Mouse (Mus musculus) megakaryocyte, embryonic 14.5 days (primary cell): ENCODE data around the gene Evx1. TPM values are rescaled to one million over a fixed set of nuclear protein-coding genes. Genes with fewer than 3 reads are reported as not detected.

Experiments used
- H3K27me3 ChIP-seq: replicated peaks from 2 replicates; pipeline ENCODE3; 2012; ENCODE audit warnings: inconsistent platforms
- H3K36me3 ChIP-seq: replicated peaks from 2 replicates; pipeline ENCODE3; 2012; ENCODE audit warnings: low read length, inconsistent platforms, mixed read lengths
- H3K4me1 ChIP-seq: 2 replicates; pipeline ENCODE4 v1.6.1; 2012; ENCODE audit warnings: inconsistent platforms
- H3K4me3 ChIP-seq: replicated peaks from 2 replicates; pipeline ENCODE3; 2012; ENCODE audit warnings: moderate library complexity, mild to moderate bottlenecking, inconsistent platforms
- H3K9me3 ChIP-seq: 2 replicates; pipeline ENCODE4 v1.6.1; 2012; ENCODE audit warnings: inconsistent platforms
- FLI1 ChIP-seq: IDR thresholded peaks from 2 replicates; pipeline ENCODE4 v1.6.1; 2012; ENCODE audit warnings: low read length, inconsistent platforms, mixed read lengths
- GATA1 ChIP-seq: IDR thresholded peaks from 3 replicates; pipeline ENCODE4 v1.6.1; 2012; ENCODE audit warnings: mixed read lengths, low read length, inconsistent platforms, borderline replicate concordance
- polyA plus RNA-seq: library from polyadenylated mRNA; stranded (reverse); fragments of >175 nt; gene quantifications from 2 replicates; pipeline ENCODE4 v1.2.3, GENCODE M21; 2012; ENCODE audit warnings: low replicate concordance; ENCODE audit not compliant: insufficient read depth

Evx1 gene
- polyA plus RNA-seq, 1 experiment: not detected

DNA sequence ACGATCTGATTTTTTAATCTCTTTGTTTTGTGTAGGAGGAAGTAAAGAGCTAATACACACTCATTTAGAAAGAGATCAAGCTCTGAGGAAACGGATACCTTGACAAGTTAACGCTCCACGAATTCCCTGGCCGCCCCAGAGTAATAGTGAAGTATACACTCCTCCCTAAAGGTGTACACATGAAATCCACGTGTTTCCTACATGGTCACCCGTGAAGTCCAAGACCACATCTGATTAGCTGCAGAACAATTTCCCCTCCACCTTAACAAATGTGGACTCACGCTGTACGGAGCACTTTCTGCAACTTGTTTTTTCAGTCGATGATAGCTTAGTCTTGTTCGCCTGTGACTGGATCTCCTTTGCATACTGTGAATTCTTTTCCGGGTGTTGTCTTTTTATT is 23.1 kb upstream of the Evx1 start:
- TF ChIP-seq GATA1 (no peak), FLI1 (no peak)
- Histone ChIP-seq H3K9me3 (peaks cover 3% of the 10 kb centered on the region; the same call in 1 of the 2 replicates), H3K36me3 (no peaks in the 10 kb centered on the region), H3K4me3 (no peak overlapping the region), H3K27me3 (peaks cover 65% of the 10 kb centered on the region), H3K4me1 (peaks cover 10% of the 10 kb centered on the region)

GRCm38 (mm10) chr6:52291021-52291860 is 22.1 kb upstream of the Evx1 start:
- Histone ChIP-seq H3K4me3 (peak overlapping the region; percentile 77), H3K9me3 (peaks cover 3% of the 10 kb centered on the region; the same call in 1 of the 2 replicates), H3K27me3 (peaks cover 67% of the 10 kb centered on the region), H3K36me3 (no peaks in the 10 kb centered on the region), H3K4me1 (peaks cover 10% of the 10 kb centered on the region)
- no peak for TF ChIP-seq FLI1
- no peak for TF ChIP-seq GATA1

- H3K4me1 ChIP-seq: peaks cover 10% of the 10 kb centered on the region
- H3K9me3 ChIP-seq: peaks cover 10% of the 10 kb centered on the region; the same call in 1 of the 2 replicates
- no peak overlapping the region for H3K4me3 ChIP-seq
- no peak for TF ChIP-seq FLI1
- no peak for TF ChIP-seq GATA1
- H3K36me3 ChIP-seq: no peaks in the 10 kb centered on the region
- peaks cover 71% of the 10 kb centered on the region for H3K27me3 ChIP-seq
These were observed 21.0 kb upstream of the Evx1 start for GRCm38 (mm10) chr6:52292328-52292727.

DNA sequence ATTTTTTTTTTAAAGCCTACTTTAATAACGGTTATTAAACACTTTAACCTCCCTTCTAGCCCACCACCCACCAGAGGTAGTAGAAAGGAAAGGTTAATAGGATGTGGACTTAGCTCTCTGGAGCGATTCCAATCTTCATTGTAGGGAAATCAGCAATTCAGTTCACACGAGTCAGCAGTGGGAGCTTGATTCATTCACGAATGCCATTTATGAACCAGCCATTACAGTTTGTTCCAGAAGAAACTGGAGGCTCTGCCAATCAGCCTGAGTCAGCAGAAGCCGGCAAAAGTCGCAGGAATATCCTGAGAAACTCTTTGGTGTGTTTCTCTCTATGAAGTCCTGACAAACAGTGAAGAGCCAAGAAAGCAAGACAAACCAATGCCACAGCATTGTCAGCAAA is 18.7 kb upstream of the Evx1 start:
- Histone ChIP-seq H3K9me3 (peaks cover 10% of the 10 kb centered on the region; the same call in 1 of the 2 replicates), H3K4me1 (peaks cover 10% of the 10 kb centered on the region), H3K27me3 (peaks cover 73% of the 10 kb centered on the region), H3K36me3 (no peaks in the 10 kb centered on the region), H3K4me3 (no peak overlapping the region)
- TF ChIP-seq GATA1 (no peak), FLI1 (no peak)

DNA sequence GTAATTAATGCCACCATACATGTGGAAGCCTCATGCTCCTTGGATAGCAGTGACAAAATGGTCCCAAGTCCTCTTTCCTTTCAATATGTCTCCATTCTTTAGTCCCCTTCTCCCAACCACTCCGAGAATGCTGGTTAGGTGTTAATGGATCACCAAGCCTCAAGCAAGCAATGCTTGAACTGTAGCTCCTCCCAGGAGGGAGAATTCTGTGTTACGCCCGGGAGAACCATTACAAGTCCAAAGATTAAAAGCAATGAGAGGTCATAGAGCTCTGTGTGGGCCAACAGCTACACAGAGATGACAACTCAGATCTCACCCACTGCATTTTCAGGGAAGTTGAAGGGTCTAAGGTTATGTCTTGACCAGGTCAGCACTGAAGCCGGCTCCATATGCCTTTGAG is 14.8 kb upstream of the Evx1 start:
- TF ChIP-seq FLI1 (no peak), GATA1 (no peak)
- no peaks in the 10 kb centered on the region for H3K4me1 ChIP-seq
- H3K36me3 ChIP-seq: no peaks in the 10 kb centered on the region
- H3K4me3 ChIP-seq: no peak overlapping the region
- peaks cover 8% of the 10 kb centered on the region; the same call in 1 of the 2 replicates for H3K9me3 ChIP-seq
- peaks cover 62% of the 10 kb centered on the region for H3K27me3 ChIP-seq

- peaks cover 64% of the 10 kb centered on the region for H3K27me3 ChIP-seq
- TF ChIP-seq GATA1 (no peak), FLI1 (no peak)
These were observed 12.5 kb upstream of the Evx1 start for GRCm38 (mm10) chr6:52300806-52301205.

DNA sequence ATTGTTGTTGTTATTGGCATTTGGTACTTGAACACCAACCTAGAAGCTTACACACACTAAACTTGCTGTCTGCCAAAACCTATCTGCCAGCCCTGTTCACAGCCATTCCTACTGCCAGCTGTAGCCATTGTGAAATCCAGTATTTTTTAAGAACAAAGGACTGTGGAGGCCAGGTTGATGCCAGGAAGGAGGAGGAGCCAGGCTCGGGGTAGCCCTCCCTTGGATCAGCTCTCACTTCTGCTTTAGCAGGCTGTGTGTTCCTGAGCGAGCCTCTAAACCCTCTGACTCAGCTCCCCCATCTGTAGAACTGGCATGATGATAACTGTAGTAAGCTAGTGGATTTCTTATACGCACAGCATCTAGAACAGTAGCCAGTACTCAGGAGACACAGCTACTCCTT is 9.9 kb upstream of the Evx1 start:
- Histone ChIP-seq H3K36me3 (no peaks in the 10 kb centered on the region), H3K4me3 (no peak overlapping the region), H3K9me3 (peaks cover 3% of the 10 kb centered on the region; the same call in 1 of the 2 replicates), H3K4me1 (peaks cover 10% of the 10 kb centered on the region), H3K27me3 (peaks cover 73% of the 10 kb centered on the region)
- no peak for TF ChIP-seq FLI1
- TF ChIP-seq GATA1: no peak

More at GRCm38 (mm10) chr6:52300806-52301205, 12.5 kb upstream of the Evx1 start:
- no peaks in the 10 kb centered on the region for H3K36me3 ChIP-seq
- H3K4me1 ChIP-seq: peaks cover 4% of the 10 kb centered on the region
- no peak overlapping the region for H3K4me3 ChIP-seq
- peaks cover 9% of the 10 kb centered on the region; the same call in 1 of the 2 replicates for H3K9me3 ChIP-seq

GRCm38 (mm10) chr6:52305877-52306389 is 7.4 kb upstream of the Evx1 start:
- H3K36me3 ChIP-seq: no peaks in the 10 kb centered on the region
- peak overlapping the region; percentile 91 for H3K4me3 ChIP-seq
- no peak for TF ChIP-seq GATA1
- no peak for TF ChIP-seq FLI1
- H3K4me1 ChIP-seq: peaks cover 17% of the 10 kb centered on the region
- peaks cover 83% of the 10 kb centered on the region for H3K27me3 ChIP-seq
- peaks cover 3% of the 10 kb centered on the region; the same call in 1 of the 2 replicates for H3K9me3 ChIP-seq

DNA sequence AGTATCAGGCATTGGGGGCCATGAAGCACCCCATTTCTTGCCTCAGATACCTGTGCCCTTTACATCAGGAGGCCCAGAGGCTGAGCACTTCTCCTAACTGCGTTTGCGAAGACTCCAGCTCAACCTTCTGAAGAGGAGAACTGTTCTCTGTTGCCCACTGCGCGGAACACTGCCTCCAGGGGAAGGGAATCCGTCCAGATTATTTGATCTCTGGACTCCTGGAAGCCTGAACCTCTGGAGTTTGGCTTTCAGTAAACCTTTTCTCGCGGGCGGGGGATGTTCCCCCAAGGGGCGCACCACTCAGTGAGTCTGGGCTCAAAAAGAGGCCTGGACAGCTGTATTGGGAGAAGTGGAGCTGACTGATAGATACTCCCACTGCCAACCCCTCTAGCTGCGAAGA is 3.5 kb upstream of the Evx1 start:
- 0 out of 2 replicates have a peak, but pooled peaks cover 3% of the 10 kb centered on the region for H3K9me3 ChIP-seq
- no peak overlapping the region for H3K4me3 ChIP-seq
- H3K36me3 ChIP-seq: no peaks in the 10 kb centered on the region
- TF ChIP-seq FLI1 (no peak), GATA1 (no peak)
- peaks cover 96% of the 10 kb centered on the region for H3K27me3 ChIP-seq
- peaks cover 26% of the 10 kb centered on the region for H3K4me1 ChIP-seq

DNA sequence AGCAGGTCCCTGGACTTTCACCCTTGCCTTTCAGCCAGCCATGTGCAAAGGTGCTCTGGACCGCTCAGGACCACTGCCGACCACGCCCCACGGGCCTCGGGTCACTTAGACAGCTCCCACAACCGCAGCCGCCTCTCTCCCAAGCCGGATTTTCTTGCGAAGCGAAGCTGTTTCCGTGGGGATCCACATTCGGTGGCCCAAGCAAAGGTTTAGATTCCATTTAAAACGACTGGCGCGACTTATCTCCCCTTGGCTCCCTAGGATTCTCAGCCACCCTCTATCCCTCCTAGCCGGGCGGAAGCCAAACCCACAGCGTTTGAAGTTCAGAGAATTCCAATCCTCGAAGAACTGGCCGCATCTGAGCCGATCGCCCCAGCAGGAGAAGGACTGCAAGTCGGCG is 2.9 kb upstream of the Evx1 start:
- H3K4me1 ChIP-seq: peaks cover 26% of the 10 kb centered on the region
- H3K4me3 ChIP-seq: peak overlapping the region; percentile 28
- H3K27me3 ChIP-seq: peaks cover 97% of the 10 kb centered on the region
- 0 out of 2 replicates have a peak, but pooled peaks cover 3% of the 10 kb centered on the region for H3K9me3 ChIP-seq
- no peaks in the 10 kb centered on the region for H3K36me3 ChIP-seq
- TF ChIP-seq GATA1 (no peak), FLI1 (no peak)
